Mouse (Mus musculus) forebrain, postnatal 0 days (tissue): ENCODE measurements around the gene Ptchd4. TPM values are rescaled to one million over a fixed set of nuclear protein-coding genes. Genes with fewer than 3 reads are reported as not detected.

Experiments
- ATAC-seq: fragments of 200-750 bp; cut with Nextera tagmentation; 2 replicates; pipeline ENCODE4 v1.8.0; 2017; ENCODE audit warnings: mild to moderate bottlenecking, moderate library complexity
- DNase-seq: peaks from one replicate; pipeline ENCODE4 v3.0.0-alpha.2; 2015
- H3K27ac ChIP-seq: fragments of 300-500 bp; sonication (generic); 2 replicates; pipeline ENCODE4 v1.5.1; 2014; ENCODE audit warnings: low read depth, mild to moderate bottlenecking, antibody characterized with exemption, low read length, moderate library complexity, mixed read lengths
- H3K27me3 ChIP-seq: fragments of 300-500 bp; sonication (generic); 2 replicates; pipeline ENCODE4 v1.6.1; 2014; ENCODE audit warnings: mild to moderate bottlenecking, low read length, mixed read lengths; ENCODE audit not compliant: insufficient read depth
- H3K36me3 ChIP-seq: fragments of 300-500 bp; sonication (generic); 2 replicates; pipeline ENCODE4 v1.6.1; 2014; ENCODE audit warnings: mild to moderate bottlenecking, moderate library complexity; ENCODE audit not compliant: insufficient read depth
- H3K4me1 ChIP-seq: fragments of 300-500 bp; sonication (generic); 2 replicates; pipeline ENCODE4 v1.6.1; 2014; ENCODE audit warnings: antibody characterized with exemption; ENCODE audit not compliant: insufficient read depth
- H3K4me2 ChIP-seq: fragments of 300-500 bp; sonication (generic); 2 replicates; pipeline ENCODE4 v1.6.1; 2014; ENCODE audit warnings: low read depth, mild to moderate bottlenecking, moderate library complexity
- H3K4me3 ChIP-seq: fragments of 300-500 bp; sonication (generic); 2 replicates; pipeline ENCODE4 v1.5.1; 2014; ENCODE audit warnings: low read depth, low read length, mixed read lengths
- H3K9ac ChIP-seq: fragments of 300-500 bp; sonication (generic); 2 replicates; pipeline ENCODE4 v1.6.1; 2014; ENCODE audit warnings: mild to moderate bottlenecking
- H3K9me3 ChIP-seq: fragments of 300-500 bp; sonication (generic); 2 replicates; pipeline ENCODE4 v1.6.1; 2016; ENCODE audit warnings: low read length
- CTCF ChIP-seq: sonication (generic); IDR thresholded peaks from 2 replicates; pipeline ENCODE4 v1.5.1; 2016; ENCODE audit warnings: antibody characterized with exemption, control low read depth, low read depth
- WGBS: fragments of 180-500 bp; shearing (Covaris S2); extraction: QIAGEN DNeasy Blood & Tissue Kit; methylation state at CpG from one replicate; pipeline ENCODE4 v1.1.7; 2014; 5-methylcytosine and 5-hydroxymethylcytosine counted together
- polyA plus RNA-seq: library from polyadenylated mRNA; unstranded; fragments of >200 nt; fragmentation: Nextera tagmentation; extraction: Ambion mirVana; gene quantifications from 2 replicates; pipeline ENCODE4 v1.2.1, GENCODE M21; 2015
- total RNA-seq: library from RNA; depleted of rRNA; stranded (reverse); fragments of >200 nt; gene quantifications from 2 replicates; pipeline ENCODE4 v1.2.3, GENCODE M21; 2014

Gene Ptchd4
- total and polyA plus RNA-seq, 2 experiments from 2014 or later, result 6.1 to 6.3 TPM

- no peak overlapping the region for H3K9ac ChIP-seq
- no peaks in the 10 kb centered on the region for H3K4me1 ChIP-seq
- no peaks in the 10 kb centered on the region for H3K9me3 ChIP-seq
- no peak overlapping the region for H3K4me3 ChIP-seq
- no peaks in the 10 kb centered on the region for H3K36me3 ChIP-seq
- no peak for TF ChIP-seq CTCF
- H3K4me2 ChIP-seq, result no peak overlapping the region
- ATAC-seq (no peak), DNase-seq (no peak)
- H3K27ac ChIP-seq, result no peak overlapping the region
- 22% methylated on average over 5 of the region's 5 CpGs for WGBS
- no peaks in the 10 kb centered on the region for H3K27me3 ChIP-seq
Observed at GRCm38 (mm10) chr17:42530147-42530546, 214.4 kb downstream of the Ptchd4 start.

- no peak for DNase-seq
- no peak for ATAC-seq
- Histone ChIP-seq H3K4me2 (no peak overlapping the region), H3K4me1 (no peaks in the 10 kb centered on the region), H3K27me3 (no peaks in the 10 kb centered on the region), H3K4me3 (no peak overlapping the region), H3K36me3 (no peaks in the 10 kb centered on the region), H3K27ac (no peak overlapping the region), H3K9me3 (no peaks in the 10 kb centered on the region), H3K9ac (no peak overlapping the region)
- WGBS, result 93% methylated on average over 2 of the region's 2 CpGs
- TF ChIP-seq CTCF, result no peak
Observed at GRCm38 (mm10) chr17:42549578-42549977, 233.8 kb downstream of the Ptchd4 start.
